In genomic region chr11:118459536-118459935, GRCm38 (mm10) we compare ENCODE assay signal across 13 mouse cellular contexts. TPM values are rescaled to one million over a fixed set of nuclear protein-coding genes. Genes with fewer than 3 reads are reported as not detected.
DNase-seq lines count a peak whose midpoint lies in the region; ATAC-seq and TF ChIP-seq lines count a peak whose summit lies in the region.
"Had no signal": no experiment of that assay in that cellular context is flagged by ENCODE, and none has a peak within 500 bp of the region (broad histone marks: within the 10 kb centered on the region; RNA-seq: fewer than 3 reads in every experiment).

No protein-coding gene starts in this region.

- no peak overlapping the region for H3K4me3 ChIP-seq in intestine, embryonic 14.5 days (ENCODE audit: low read depth, low read length)
- no peak overlapping the region for H3K4me3 ChIP-seq in intestine, postnatal 0 days (ENCODE audit: low read depth, low read length)
- peak overlapping the region; percentile 38 for H3K4me3 ChIP-seq in bone marrow macrophage, adult 2 months (ENCODE audit: insufficient read depth, low read length)
- no peak overlapping the region for H3K4me3 ChIP-seq in heart, embryonic 14.5 days (ENCODE audit: control insufficient read depth in 1 of 2, insufficient read depth in 1 of 2, low read depth in 1 of 2, low read length in 2 of 2)
- H3K4me3 ChIP-seq in macrophage (ENCODE audit: inconsistent target) = no peak overlapping the region
- H3K4me3 ChIP-seq: erythroblast, embryonic 14.5 days; lung, embryonic 15.5 days had no signal

- no peaks in the 10 kb centered on the region for H3K36me3 ChIP-seq in intestine, embryonic 14.5 days (ENCODE audit: control insufficient read depth, insufficient read depth, low read length)
- H3K36me3 ChIP-seq in intestine, postnatal 0 days (ENCODE audit: control insufficient read depth, insufficient read depth) = no peaks in the 10 kb centered on the region
- no peaks in the 10 kb centered on the region for H3K36me3 ChIP-seq in heart, embryonic 14.5 days (ENCODE audit: control insufficient read depth, insufficient read depth, low read length)
- no peaks in the 10 kb centered on the region for H3K36me3 ChIP-seq in macrophage (ENCODE audit: inconsistent target)
- H3K36me3 ChIP-seq: lung, embryonic 15.5 days had no signal

- H3K27ac ChIP-seq in intestine, embryonic 14.5 days (ENCODE audit: low read depth) = 0 out of 2 replicates have a peak overlapping the region, but pooled peaks have one; percentile 1
- H3K27ac ChIP-seq in intestine, postnatal 0 days (ENCODE audit: low read depth, low read length) = no peak overlapping the region; the same call in 1 of the 2 replicates
- peak overlapping the region; percentile 95 for H3K27ac ChIP-seq in bone marrow macrophage, adult 2 months (ENCODE audit: insufficient read depth, low read depth, low read length)
- H3K27ac ChIP-seq in heart, embryonic 14.5 days (replicated peaks in 1 of 2; ENCODE audit: control insufficient read depth in 1 of 2, insufficient read depth in 1 of 2, low read depth in 2 of 2, low read length in 2 of 2) = peak overlapping the region; percentile 33 to 39; a peak in 3 of 4 replicates
- peak overlapping the region; percentile 87 for H3K27ac ChIP-seq in macrophage
- H3K27ac ChIP-seq: lung, embryonic 15.5 days had no signal

- WGBS in intestine, embryonic 14.5 days = 48% methylated on average over 4 of the region's 4 CpGs
- 69% methylated on average over 4 of the region's 4 CpGs for WGBS in intestine, postnatal 0 days
- 57% methylated on average over 4 of the region's 4 CpGs for WGBS in heart, embryonic 14.5 days
- WGBS in macrophage (ENCODE audit: missing documents) = 33% methylated on average over 3 of the region's 4 CpGs

- no peaks in the 10 kb centered on the region for H3K79me2 ChIP-seq in macrophage (ENCODE audit: inconsistent target)

- DNase-seq in intestine, embryonic 14.5 days (ENCODE audit: low spot score) = no peak
- DNase-seq in frontal cortex, adult 2 months (ENCODE audit: extremely low spot score in 1 of 2, low spot score in 1 of 2) = no peak
- DNase-seq in cerebellum, postnatal 14 days = no peak
- DNase-seq: cerebellum, adult 9-11 months; layer of hippocampus, postnatal 36 days; right cerebral cortex, adult 18-20 months had no signal

- H3K9me3 ChIP-seq in intestine, embryonic 14.5 days (ENCODE audit: control insufficient read depth, low read length) = no peaks in the 10 kb centered on the region
- no peaks in the 10 kb centered on the region for H3K9me3 ChIP-seq in intestine, postnatal 0 days (ENCODE audit: control insufficient read depth)
- peaks cover 5% of the 10 kb centered on the region; the same call in 1 of the 2 replicates for H3K9me3 ChIP-seq in heart, embryonic 14.5 days (ENCODE audit: control insufficient read depth, low read length)
- H3K9me3 ChIP-seq: lung, embryonic 15.5 days had no signal

- no peak for TF ChIP-seq POLR2A in bone marrow macrophage, adult 2 months (IDR thresholded peaks at IDR 0.05; ENCODE audit: borderline replicate concordance, low read depth, low read length)

- 0 out of 2 replicates have a peak, but pooled peaks cover 4% of the 10 kb centered on the region for H3K4me1 ChIP-seq in intestine, embryonic 14.5 days (replicated peaks; ENCODE audit: control insufficient read depth, insufficient read depth, low read length)
- H3K4me1 ChIP-seq in intestine, postnatal 0 days (replicated peaks; ENCODE audit: control insufficient read depth, insufficient read depth, low read length) = no peaks in the 10 kb centered on the region
- peaks cover 55% of the 10 kb centered on the region for H3K4me1 ChIP-seq in bone marrow macrophage, adult 2 months (ENCODE audit: control insufficient read depth, insufficient read depth, low read length)
- peaks cover 3 to 10% of the 10 kb centered on the region in 2 experiments; a peak in 2 of 4 replicates for H3K4me1 ChIP-seq in heart, embryonic 14.5 days (ENCODE audit: control insufficient read depth in 2 of 2, insufficient read depth in 2 of 2, low read length in 2 of 2)

- no peak overlapping the region for H3K4me2 ChIP-seq in intestine, embryonic 14.5 days (ENCODE audit: low read length)
- H3K4me2 ChIP-seq in intestine, postnatal 0 days (replicated peaks; ENCODE audit: low read depth) = no peak overlapping the region
- H3K4me2 ChIP-seq in heart, embryonic 14.5 days (ENCODE audit: low read length) = peak overlapping the region; percentile 32
- H3K4me2 ChIP-seq: lung, embryonic 15.5 days had no signal

- no peak for TF ChIP-seq CTCF in intestine, postnatal 0 days (IDR thresholded peaks at IDR 0.05; ENCODE audit: low read depth)
- no peak for TF ChIP-seq CTCF in bone marrow macrophage, adult 2 months (IDR thresholded peaks at IDR 0.05; ENCODE audit: low read depth, low read length)

- no peak for ATAC-seq in intestine, embryonic 14.5 days (replicated peaks; ENCODE audit: low FRiP score, low TSS enrichment, low read depth)
- no peak for ATAC-seq in intestine, postnatal 0 days
- ATAC-seq in heart, embryonic 14.5 days (ENCODE audit: insufficient number of reproducible peaks, insufficient read depth, low FRiP score, low read depth) = no peak
- no peak for ATAC-seq in megakaryocyte-erythroid progenitor cell, adult 5-6 weeks (replicated peaks; ENCODE audit: low FRiP score, low TSS enrichment, poor library complexity, severe bottlenecking)

- no peaks in the 10 kb centered on the region for H3K27me3 ChIP-seq in intestine, embryonic 14.5 days (replicated peaks; ENCODE audit: control insufficient read depth, insufficient read depth, low read length)
- H3K27me3 ChIP-seq in intestine, postnatal 0 days (replicated peaks; ENCODE audit: control insufficient read depth, insufficient read depth, low read length) = no peaks in the 10 kb centered on the region
- no peaks in the 10 kb centered on the region for H3K27me3 ChIP-seq in heart, embryonic 14.5 days (ENCODE audit: control insufficient read depth, insufficient read depth, low read length)
- H3K27me3 ChIP-seq: lung, embryonic 15.5 days had no signal

- no peak overlapping the region for H3K9ac ChIP-seq in intestine, embryonic 14.5 days (ENCODE audit: low read length)
- no peak overlapping the region for H3K9ac ChIP-seq in intestine, postnatal 0 days (ENCODE audit: low read depth, low read length)
- H3K9ac ChIP-seq in heart, embryonic 14.5 days (ENCODE audit: low read length) = no peak overlapping the region
- H3K9ac ChIP-seq: lung, embryonic 15.5 days had no signal

RNA-seq across cellular contexts. Expression of gene Engase, which starts 17.1 kb away (rescaled TPM):
- polyA plus RNA-seq in intestine, embryonic 14.5 days (2014; fragmentation: Nextera tagmentation; extraction: Ambion mirVana) = 7.2 and 11.9 TPM in 2 replicates
- 11.3 and 11.7 TPM in 2 replicates for polyA plus RNA-seq in intestine, postnatal 0 days (2015; fragmentation: Nextera tagmentation; extraction: Ambion mirVana)
- 32.7 and 38.9 TPM in 2 replicates for polyA plus RNA-seq in bone marrow macrophage, adult 2 months (2012; ENCODE audit: insufficient read depth, insufficient read length, missing spikeins)
- polyA plus RNA-seq in heart, embryonic 14.5 days (2014; fragmentation: Nextera tagmentation; extraction: Ambion mirVana) = 3.1 and 4.8 TPM in 2 replicates
- total RNA-seq in macrophage (2018; cell fraction: chromatin; rRNA removed) = 10 to 100 TPM in 11 of 26 experiments, 1 to 10 TPM in 10, under 1 TPM in 5; 0.21 to 41.0 (median 4.4) TPM
- 10 to 100 TPM in 8 of 26 experiments, 1 to 10 TPM in 18; 1.8 to 16.9 (median 6.2) TPM for total RNA-seq in macrophage (2018; cell fraction: cytosol; rRNA removed)
- 10 to 100 TPM in 7 of 26 experiments, 1 to 10 TPM in 19; 1.7 to 32.1 (median 5.7) TPM for total RNA-seq in macrophage (2018; cell fraction: nucleus; rRNA removed)
- polyA plus RNA-seq in macrophage (2018) = 4.8 to 22.0 TPM (median 7.1 TPM) in 3 replicates
- 8.3 and 9.8 TPM in 2 replicates for polyA plus RNA-seq in frontal cortex, adult 2 months (2012; rRNA removed)
- 13.5 and 13.7 TPM in 2 replicates for total RNA-seq in megakaryocyte-erythroid progenitor cell, adult 5-6 weeks (2014; fragmentation: Nextera tagmentation)
- 6.1 and 10.7 TPM in 2 replicates for total RNA-seq in megakaryocyte-erythroid progenitor cell, adult 5-6 weeks (2017)

RNA-seq across cellular contexts. Expression of gene C1qtnf1, which starts 31.5 kb away (rescaled TPM):
- 7.1 and 7.2 TPM in 2 replicates for polyA plus RNA-seq in intestine, embryonic 14.5 days (2014; fragmentation: Nextera tagmentation; extraction: Ambion mirVana)
- polyA plus RNA-seq in intestine, postnatal 0 days (2015; fragmentation: Nextera tagmentation; extraction: Ambion mirVana) = 5.2 and 6.1 TPM in 2 replicates
- polyA plus RNA-seq in bone marrow macrophage, adult 2 months (2012; ENCODE audit: insufficient read depth, insufficient read length, missing spikeins) = not detected in 2 replicates
- 7.3 and 7.5 TPM in 2 replicates for polyA plus RNA-seq in heart, embryonic 14.5 days (2014; fragmentation: Nextera tagmentation; extraction: Ambion mirVana)
- 1 to 10 TPM in 1 of 26 experiments, under 1 TPM in 4, not detected in 21; 0.29 to 2.2 (median 0.38) TPM for total RNA-seq in macrophage (2018; cell fraction: chromatin; rRNA removed)
- total RNA-seq in macrophage (2018; cell fraction: cytosol; rRNA removed) = 1 to 10 TPM in 10 of 26 experiments, under 1 TPM in 16; 0.40 to 2.6 (median 0.70) TPM
- 1 to 10 TPM in 12 of 26 experiments, under 1 TPM in 11, not detected in 3; 0.28 to 2.8 (median 1.1) TPM for total RNA-seq in macrophage (2018; cell fraction: nucleus; rRNA removed)
- 0.12 to 1.2 TPM (median 0.82 TPM) in 3 replicates for polyA plus RNA-seq in macrophage (2018)
- 2.6 and 3.4 TPM in 2 replicates for polyA plus RNA-seq in frontal cortex, adult 2 months (2012; rRNA removed)
- total RNA-seq in megakaryocyte-erythroid progenitor cell, adult 5-6 weeks (2014; fragmentation: Nextera tagmentation) = not detected in 2 replicates
- not detected in 2 replicates for total RNA-seq in megakaryocyte-erythroid progenitor cell, adult 5-6 weeks (2017)
- polyA plus RNA-seq: erythroblast, embryonic 14.5 days had no signal

RNA-seq across cellular contexts. Expression of gene Cant1, which starts 40.6 kb away (rescaled TPM):
- 30.1 and 32.9 TPM in 2 replicates for polyA plus RNA-seq in intestine, embryonic 14.5 days (2014; fragmentation: Nextera tagmentation; extraction: Ambion mirVana)
- 35.0 and 36.1 TPM in 2 replicates for polyA plus RNA-seq in intestine, postnatal 0 days (2015; fragmentation: Nextera tagmentation; extraction: Ambion mirVana)
- polyA plus RNA-seq in bone marrow macrophage, adult 2 months (2012; ENCODE audit: insufficient read depth, insufficient read length, missing spikeins) = 31.9 and 36.2 TPM in 2 replicates
- 12.0 and 19.2 TPM in 2 replicates for polyA plus RNA-seq in heart, embryonic 14.5 days (2014; fragmentation: Nextera tagmentation; extraction: Ambion mirVana)
- total RNA-seq in macrophage (2018; cell fraction: chromatin; rRNA removed) = 10 to 100 TPM; 14.6 to 66.9 (median 38.8) TPM
- 10 to 100 TPM; 34.1 to 65.0 (median 51.3) TPM for total RNA-seq in macrophage (2018; cell fraction: cytosol; rRNA removed)
- total RNA-seq in macrophage (2018; cell fraction: nucleus; rRNA removed) = 100 to 1,000 TPM in 2 of 26 experiments, 10 to 100 TPM in 24; 28.3 to 108 (median 70.5) TPM
- polyA plus RNA-seq in macrophage (2018) = 40.2 to 59.3 TPM (median 42.1 TPM) in 3 replicates
- polyA plus RNA-seq in frontal cortex, adult 2 months (2012; rRNA removed) = 38.3 and 40.2 TPM in 2 replicates
- 23.9 and 24.7 TPM in 2 replicates for total RNA-seq in megakaryocyte-erythroid progenitor cell, adult 5-6 weeks (2014; fragmentation: Nextera tagmentation)
- 7.3 and 11.3 TPM in 2 replicates for total RNA-seq in megakaryocyte-erythroid progenitor cell, adult 5-6 weeks (2017)

RNA-seq across cellular contexts. Expression of gene Lgals3bp, which starts 57.6 kb away (rescaled TPM):
- polyA plus RNA-seq in intestine, embryonic 14.5 days (2014; fragmentation: Nextera tagmentation; extraction: Ambion mirVana) = 108 and 120 TPM in 2 replicates
- 348 and 382 TPM in 2 replicates for polyA plus RNA-seq in intestine, postnatal 0 days (2015; fragmentation: Nextera tagmentation; extraction: Ambion mirVana)
- polyA plus RNA-seq in bone marrow macrophage, adult 2 months (2012; ENCODE audit: insufficient read depth, insufficient read length, missing spikeins) = 786 and 891 TPM in 2 replicates
- 7.2 and 12.7 TPM in 2 replicates for polyA plus RNA-seq in heart, embryonic 14.5 days (2014; fragmentation: Nextera tagmentation; extraction: Ambion mirVana)
- 100 to 1,000 TPM; 127 to 562 (median 307) TPM for total RNA-seq in macrophage (2018; cell fraction: chromatin; rRNA removed)
- 1,000 to 10,000 TPM in 23 of 26 experiments, 100 to 1,000 TPM in 3; 854 to 2,702 (median 1,648) TPM for total RNA-seq in macrophage (2018; cell fraction: cytosol; rRNA removed)
- total RNA-seq in macrophage (2018; cell fraction: nucleus; rRNA removed) = 1,000 to 10,000 TPM in 15 of 26 experiments, 100 to 1,000 TPM in 11; 559 to 2,830 (median 1,334) TPM
- 1,136 to 1,462 TPM (median 1,417 TPM) in 3 replicates for polyA plus RNA-seq in macrophage (2018)
- 38.5 and 52.4 TPM in 2 replicates for polyA plus RNA-seq in frontal cortex, adult 2 months (2012; rRNA removed)
- 174 and 211 TPM in 2 replicates for total RNA-seq in megakaryocyte-erythroid progenitor cell, adult 5-6 weeks (2014; fragmentation: Nextera tagmentation)
- total RNA-seq in megakaryocyte-erythroid progenitor cell, adult 5-6 weeks (2017) = 112 and 174 TPM in 2 replicates
